Mouse (Mus musculus) lung, embryonic 16.5 days (tissue): ENCODE results near the gene Olfr521. TPM values are rescaled to one million over a fixed set of nuclear protein-coding genes. Genes with fewer than 3 reads are reported as not detected.

Experiments
- ATAC-seq: fragments of 200-750 bp; cut with Nextera tagmentation; 2 replicates; pipeline ENCODE4 v1.8.0; 2017; ENCODE audit warnings: low read depth, mild to moderate bottlenecking, moderate library complexity
- H3K27ac ChIP-seq: fragments of 300-500 bp; sonication (generic); 2 replicates; pipeline ENCODE4 v1.5.1; 2014; ENCODE audit warnings: mild to moderate bottlenecking, control low read depth, low read length
- H3K27me3 ChIP-seq: fragments of 300-500 bp; sonication (generic); 2 replicates; pipeline ENCODE4 v1.6.1; 2014; ENCODE audit warnings: low read depth, low read length, mixed read lengths; ENCODE audit not compliant: control insufficient read depth, insufficient read depth
- H3K36me3 ChIP-seq: fragments of 300-500 bp; sonication (generic); 2 replicates; pipeline ENCODE4 v1.6.1; 2014; ENCODE audit warnings: low read length; ENCODE audit not compliant: control insufficient read depth, insufficient read depth
- H3K4me1 ChIP-seq: fragments of 300-500 bp; sonication (generic); replicated peaks from 2 replicates; pipeline ENCODE4 v1.6.1; 2014; ENCODE audit warnings: low read length, mixed read lengths; ENCODE audit not compliant: control insufficient read depth, insufficient read depth
- H3K4me2 ChIP-seq: fragments of 300-500 bp; sonication (generic); 2 replicates; pipeline ENCODE4 v1.6.1; 2014; ENCODE audit warnings: low read depth, low read length, control low read depth
- H3K4me3 ChIP-seq: fragments of 300-500 bp; sonication (generic); 2 replicates; pipeline ENCODE4 v1.5.1; 2014; ENCODE audit warnings: mild to moderate bottlenecking, low read length, control low read depth
- H3K9ac ChIP-seq: fragments of 300-500 bp; sonication (generic); 2 replicates; pipeline ENCODE4 v1.6.1; 2014; ENCODE audit warnings: low read length, control low read depth
- H3K9me3 ChIP-seq: fragments of 300-500 bp; sonication (generic); 2 replicates; pipeline ENCODE4 v1.6.1; 2016; ENCODE audit warnings: low read length; ENCODE audit not compliant: control insufficient read depth
- WGBS: fragments of 180-500 bp; shearing (Covaris S2); extraction: QIAGEN DNeasy Blood & Tissue Kit; methylation state at CpG from one replicate; pipeline ENCODE4 v1.1.7; 2014; 5-methylcytosine and 5-hydroxymethylcytosine counted together
- polyA plus RNA-seq: library from polyadenylated mRNA; unstranded; fragments of >200 nt; fragmentation: Nextera tagmentation; extraction: Ambion mirVana; gene quantifications from 2 replicates; pipeline ENCODE4 v1.2.1, GENCODE M21; 2015

The Olfr521 gene
- polyA plus RNA-seq, 1 experiment from 2014 or later, result not detected

GRCm38 (mm10) chr7:99786774-99787173 lies 23.5 kb downstream of the Olfr521 start:
- no peak overlapping the region for H3K4me3 ChIP-seq
- H3K27me3 ChIP-seq, result no peaks in the 10 kb centered on the region
- H3K4me2 ChIP-seq, result no peak overlapping the region
- H3K9me3 ChIP-seq, result no peaks in the 10 kb centered on the region
- 0 out of 2 replicates have a peak, but pooled peaks have one; percentile 29 for ATAC-seq
- H3K36me3 ChIP-seq, result no peaks in the 10 kb centered on the region
- peaks cover 5% of the 10 kb centered on the region; the same call in 1 of the 2 replicates for H3K4me1 ChIP-seq
- no peak overlapping the region for H3K27ac ChIP-seq
- WGBS, result 66% methylated on average over 3 of the region's 3 CpGs
- no peak overlapping the region for H3K9ac ChIP-seq

DNA sequence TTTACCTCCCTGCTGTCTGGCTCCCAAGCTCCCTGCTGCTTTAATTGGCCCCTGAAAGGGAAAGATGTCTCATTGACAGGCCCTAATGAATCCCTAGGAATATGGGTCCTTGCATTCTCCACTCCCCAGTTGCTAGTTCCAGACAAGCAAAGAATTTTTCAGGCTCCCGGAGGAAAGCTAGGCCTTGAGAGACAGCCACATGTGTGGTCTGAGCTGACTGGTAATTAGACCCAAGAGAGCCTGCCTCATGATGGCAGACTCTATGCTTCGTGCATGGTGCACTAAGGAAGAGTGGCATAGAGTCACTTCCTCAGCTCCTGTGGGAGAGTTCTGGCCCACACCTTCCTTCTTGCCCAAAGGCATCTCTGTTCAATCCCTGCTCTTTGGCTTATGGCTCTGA lies 24.6 kb downstream of the Olfr521 start:
- no peaks in the 10 kb centered on the region for H3K27me3 ChIP-seq
- no peak overlapping the region for H3K4me2 ChIP-seq
- 56% methylated on average over 2 of the region's 2 CpGs for WGBS
- H3K4me1 ChIP-seq, result peaks cover 5% of the 10 kb centered on the region; the same call in 1 of the 2 replicates
- no peak for ATAC-seq
- no peak overlapping the region for H3K4me3 ChIP-seq
- H3K9ac ChIP-seq, result no peak overlapping the region
- H3K9me3 ChIP-seq, result no peaks in the 10 kb centered on the region
- no peak overlapping the region for H3K27ac ChIP-seq
- H3K36me3 ChIP-seq, result no peaks in the 10 kb centered on the region

- Histone ChIP-seq H3K9ac (no peak overlapping the region), H3K4me3 (no peak overlapping the region), H3K27me3 (no peaks in the 10 kb centered on the region), H3K27ac (no peak overlapping the region), H3K9me3 (no peaks in the 10 kb centered on the region), H3K4me1 (peaks cover 5% of the 10 kb centered on the region; the same call in 1 of the 2 replicates), H3K4me2 (no peak overlapping the region), H3K36me3 (no peaks in the 10 kb centered on the region)
- WGBS, result 36% methylated on average over 5 of the region's 5 CpGs
- peak; percentile 77 for ATAC-seq
Observed at GRCm38 (mm10) chr7:99788563-99788962, 25.3 kb downstream of the Olfr521 start.

- Histone ChIP-seq H3K36me3 (no peaks in the 10 kb centered on the region), H3K27me3 (no peaks in the 10 kb centered on the region), H3K4me2 (no peak overlapping the region), H3K4me3 (no peak overlapping the region), H3K9ac (no peak overlapping the region), H3K27ac (no peak overlapping the region), H3K4me1 (peaks cover 9% of the 10 kb centered on the region; the same call in 1 of the 2 replicates), H3K9me3 (no peaks in the 10 kb centered on the region)
- WGBS, result 68% methylated on average over 10 of the region's 10 CpGs
- ATAC-seq, result no peak
Observed at GRCm38 (mm10) chr7:99790816-99791215, 27.5 kb downstream of the Olfr521 start.

- 40% methylated on average over 2 of the region's 2 CpGs for WGBS
- no peak overlapping the region for H3K9ac ChIP-seq
- H3K27ac ChIP-seq, result no peak overlapping the region
Observed at GRCm38 (mm10) chr7:99794096-99794495, 30.8 kb downstream of the Olfr521 start.

DNA sequence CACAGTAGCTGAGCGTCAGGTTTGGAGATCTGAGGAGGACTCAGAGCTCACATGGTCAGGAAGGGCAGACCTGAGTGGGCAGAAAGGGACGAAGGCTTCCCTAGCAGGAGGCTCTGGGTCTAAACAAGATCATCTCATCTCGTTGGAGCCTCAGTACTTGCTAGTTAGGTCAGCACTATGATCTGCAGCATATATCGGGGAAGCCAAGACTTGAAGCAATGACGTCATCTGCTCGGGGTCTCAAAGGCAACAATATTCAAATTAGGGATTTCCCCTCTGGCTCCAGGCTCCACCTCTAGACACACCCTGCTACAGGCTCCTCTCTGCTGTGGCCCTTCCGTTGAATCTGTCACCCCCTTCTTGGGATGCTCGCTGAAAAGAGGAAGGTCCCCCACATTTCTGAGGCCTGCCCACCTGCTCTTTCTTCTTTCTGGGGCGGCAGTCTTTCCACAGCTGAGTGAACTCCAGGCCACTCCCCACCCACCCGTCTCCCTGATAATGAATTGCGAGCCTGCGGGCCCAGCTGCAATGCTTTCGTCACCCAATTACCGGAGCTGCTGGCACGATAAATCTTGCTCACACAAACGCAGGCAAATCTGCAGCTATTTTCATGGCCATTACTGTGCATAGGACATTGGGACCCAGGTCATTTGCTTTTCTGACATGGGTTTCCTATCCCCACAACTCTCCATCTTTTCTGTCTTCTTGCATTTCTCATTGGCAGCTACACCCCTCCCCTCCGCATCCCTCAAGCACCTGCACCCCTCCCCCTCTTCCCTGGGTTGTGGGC lies 32.1 kb downstream of the Olfr521 start:
- H3K27me3 ChIP-seq, result 0 out of 2 replicates have a peak, but pooled peaks cover 2% of the 10 kb centered on the region
- no peak overlapping the region for H3K4me3 ChIP-seq
- peaks cover 4% of the 10 kb centered on the region; the same call in 1 of the 2 replicates for H3K4me1 ChIP-seq
- H3K9me3 ChIP-seq, result no peaks in the 10 kb centered on the region
- H3K4me2 ChIP-seq, result no peak overlapping the region
- no peak for ATAC-seq
- 11% methylated on average over 17 of the region's 17 CpGs for WGBS
- no peak overlapping the region for H3K27ac ChIP-seq
- no peaks in the 10 kb centered on the region for H3K36me3 ChIP-seq
- H3K9ac ChIP-seq, result no peak overlapping the region

More at GRCm38 (mm10) chr7:99794096-99794495, 30.8 kb downstream of the Olfr521 start:
- Histone ChIP-seq H3K36me3 (no peaks in the 10 kb centered on the region), H3K9me3 (no peaks in the 10 kb centered on the region), H3K4me1 (peaks cover 4% of the 10 kb centered on the region; the same call in 1 of the 2 replicates), H3K4me2 (no peak overlapping the region), H3K27me3 (0 out of 2 replicates have a peak, but pooled peaks cover 2% of the 10 kb centered on the region), H3K4me3 (no peak overlapping the region)
- no peak for ATAC-seq

DNA sequence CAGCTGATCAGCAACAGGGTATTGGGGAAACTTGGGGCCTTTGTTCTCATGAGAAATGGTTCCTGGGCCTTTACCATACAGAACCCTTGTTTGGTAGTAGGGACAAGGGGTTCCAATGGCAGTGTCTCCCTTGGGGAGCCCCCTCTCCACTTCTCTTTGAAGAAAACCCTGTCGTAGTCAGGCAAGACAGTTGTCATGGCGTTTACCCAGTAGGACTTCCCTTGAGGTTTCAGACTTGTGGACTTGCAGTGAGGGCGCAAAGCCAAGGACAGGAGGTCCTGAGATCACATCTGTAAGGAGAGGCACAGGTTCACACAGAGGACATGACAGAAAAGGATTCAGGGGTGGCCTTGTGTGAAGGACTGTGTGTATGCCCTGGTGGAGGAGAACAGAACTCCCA lies 33.2 kb downstream of the Olfr521 start:
- peaks cover 4% of the 10 kb centered on the region; the same call in 1 of the 2 replicates for H3K4me1 ChIP-seq
- ATAC-seq, result no peak
- no peaks in the 10 kb centered on the region for H3K9me3 ChIP-seq
- H3K4me3 ChIP-seq, result no peak overlapping the region
- no peak overlapping the region for H3K4me2 ChIP-seq
- WGBS, result 61% methylated on average over 3 of the region's 3 CpGs
- 0 out of 2 replicates have a peak, but pooled peaks cover 2% of the 10 kb centered on the region for H3K27me3 ChIP-seq
- H3K9ac ChIP-seq, result no peak overlapping the region
- no peaks in the 10 kb centered on the region for H3K36me3 ChIP-seq
- H3K27ac ChIP-seq, result no peak overlapping the region

GRCm38 (mm10) chr7:99797261-99797660 lies 34.0 kb downstream of the Olfr521 start:
- no peak overlapping the region for H3K27ac ChIP-seq
- H3K27me3 ChIP-seq, result 0 out of 2 replicates have a peak, but pooled peaks cover 2% of the 10 kb centered on the region

DNA sequence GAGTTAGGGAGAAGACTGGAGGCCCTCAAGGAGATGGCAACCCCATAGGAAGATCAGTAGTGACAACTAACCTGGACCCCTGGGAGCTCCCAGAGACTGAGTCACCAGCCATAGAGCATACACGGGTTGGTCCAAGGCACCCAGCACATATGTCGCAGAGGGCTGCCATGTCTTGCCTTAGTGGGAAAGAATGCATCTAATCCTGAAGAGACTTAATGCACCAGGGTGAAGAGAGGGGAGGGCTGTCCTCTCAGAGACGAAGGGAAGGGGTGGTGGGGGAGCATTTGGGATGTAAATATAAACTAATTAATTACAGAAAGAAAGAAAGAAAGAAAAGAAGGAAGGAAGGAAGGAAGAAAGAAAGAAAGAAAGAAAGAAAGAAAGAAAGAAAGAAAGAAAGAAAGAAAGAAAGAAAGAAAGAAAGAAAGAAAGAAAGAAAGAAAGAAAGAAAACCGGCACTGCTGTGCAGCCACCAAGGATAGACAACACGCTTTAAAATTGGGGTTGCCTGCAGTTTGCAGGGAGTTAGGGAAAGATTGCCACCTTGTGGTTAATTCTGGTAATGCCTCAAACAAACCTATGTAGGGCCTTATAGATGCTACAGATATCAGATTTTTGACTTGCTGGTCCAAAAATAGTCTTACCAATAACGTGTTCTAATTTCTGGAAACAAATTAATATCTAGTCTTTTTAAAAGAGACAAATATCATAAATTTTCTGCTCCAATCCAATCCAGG lies 34.8 kb downstream of the Olfr521 start:
- Histone ChIP-seq H3K36me3 (no peaks in the 10 kb centered on the region), H3K27ac (no peak overlapping the region), H3K4me3 (no peak overlapping the region), H3K4me2 (no peak overlapping the region), H3K4me1 (peaks cover 4% of the 10 kb centered on the region; the same call in 1 of the 2 replicates), H3K9ac (no peak overlapping the region), H3K27me3 (0 out of 2 replicates have a peak, but pooled peaks cover 2% of the 10 kb centered on the region), H3K9me3 (no peaks in the 10 kb centered on the region)
- 29% methylated on average over 6 of the region's 6 CpGs for WGBS
- ATAC-seq, result peak; percentile 66; the same call in 1 of the 2 replicates

More at GRCm38 (mm10) chr7:99797261-99797660, 34.0 kb downstream of the Olfr521 start:
- Histone ChIP-seq H3K4me3 (no peak overlapping the region), H3K4me2 (no peak overlapping the region), H3K9me3 (no peaks in the 10 kb centered on the region), H3K4me1 (peaks cover 4% of the 10 kb centered on the region; the same call in 1 of the 2 replicates), H3K36me3 (no peaks in the 10 kb centered on the region), H3K9ac (no peak overlapping the region)
- ATAC-seq, result no peak
- 82% methylated on average over 3 of the region's 3 CpGs for WGBS
